Mouse (Mus musculus): Measurements from ENCODE around the gene Slc39a11. TPM values are rescaled to one million over a fixed set of nuclear protein-coding genes. Genes with fewer than 3 reads are reported as not detected.
A peak's percentile ranks its signal among the peaks of the same experiment; 100 is the strongest.

The Slc39a11 gene
- polyA plus RNA-seq, 1 experiment from 2014 or later: 31.2 TPM

- Histone ChIP-seq H3K9ac (replicated peaks) (no peak overlapping the region), H3K36me3 (no peaks in the 10 kb centered on the region), H3K4me2 (replicated peaks) (no peak overlapping the region), H3K4me1 (replicated peaks) (peaks cover 24% of the 10 kb centered on the region), H3K9me3 (no peaks in the 10 kb centered on the region), H3K27ac (0 out of 2 replicates have a peak overlapping the region, but pooled peaks have one; percentile 47), H3K4me3 (replicated peaks) (no peak overlapping the region), H3K27me3 (peaks cover 9% of the 10 kb centered on the region; the same call in 1 of the 2 replicates)
- 33% methylated on average over 8 of the region's 8 CpGs for WGBS
- no peak for ATAC-seq
Measured at GRCm38 (mm10) chr11:113262062-113262461, 387.8 kb downstream of the Slc39a11 start.

- H3K4me1 ChIP-seq (replicated peaks): peaks cover 20% of the 10 kb centered on the region
- H3K4me2 ChIP-seq (replicated peaks): no peak overlapping the region
- H3K27me3 ChIP-seq: peaks cover 9% of the 10 kb centered on the region; the same call in 1 of the 2 replicates
- H3K27ac ChIP-seq: no peak overlapping the region
- no peak for ATAC-seq
- no peak overlapping the region for H3K4me3 ChIP-seq (replicated peaks)
- no peak overlapping the region for H3K9ac ChIP-seq (replicated peaks)
- H3K9me3 ChIP-seq: no peaks in the 10 kb centered on the region
- 85% methylated on average over 4 of the region's 4 CpGs for WGBS
- H3K36me3 ChIP-seq: no peaks in the 10 kb centered on the region
Measured at GRCm38 (mm10) chr11:113261421-113261820, 388.5 kb downstream of the Slc39a11 start.

GRCm38 (mm10) chr11:113259712-113260382 lies 390.0 kb downstream of the Slc39a11 start:
- 84% methylated on average over 14 of the region's 14 CpGs for WGBS
- Histone ChIP-seq H3K4me3 (replicated peaks) (no peak overlapping the region), H3K9me3 (no peaks in the 10 kb centered on the region), H3K4me2 (replicated peaks) (no peak overlapping the region), H3K27me3 (peaks cover 15% of the 10 kb centered on the region; the same call in 1 of the 2 replicates), H3K9ac (replicated peaks) (no peak overlapping the region), H3K4me1 (replicated peaks) (peaks cover 22% of the 10 kb centered on the region), H3K36me3 (no peaks in the 10 kb centered on the region), H3K27ac (no peak overlapping the region)
- no peak for ATAC-seq

- peaks cover 24% of the 10 kb centered on the region; the same call in 1 of the 2 replicates for H3K27me3 ChIP-seq
- ATAC-seq: no peak
- no peaks in the 10 kb centered on the region for H3K36me3 ChIP-seq
- H3K27ac ChIP-seq: no peak overlapping the region
- no peaks in the 10 kb centered on the region for H3K9me3 ChIP-seq
- no peak overlapping the region for H3K4me3 ChIP-seq (replicated peaks)
- no peak overlapping the region for H3K9ac ChIP-seq (replicated peaks)
- H3K4me1 ChIP-seq (replicated peaks): peaks cover 25% of the 10 kb centered on the region
- H3K4me2 ChIP-seq (replicated peaks): no peak overlapping the region
- WGBS: 87% methylated on average over 6 of the region's 6 CpGs
Measured at GRCm38 (mm10) chr11:113258016-113258415, 391.9 kb downstream of the Slc39a11 start.

GRCm38 (mm10) chr11:113254653-113255052 lies 395.2 kb downstream of the Slc39a11 start:
- H3K4me2 ChIP-seq (replicated peaks): no peak overlapping the region
- 37% methylated on average over 6 of the region's 6 CpGs for WGBS
- no peak overlapping the region for H3K9ac ChIP-seq (replicated peaks)
- peaks cover 16% of the 10 kb centered on the region; the same call in 1 of the 2 replicates for H3K27me3 ChIP-seq
- no peaks in the 10 kb centered on the region for H3K9me3 ChIP-seq
- H3K36me3 ChIP-seq: no peaks in the 10 kb centered on the region
- no peak overlapping the region for H3K27ac ChIP-seq
- H3K4me1 ChIP-seq (replicated peaks): peaks cover 6% of the 10 kb centered on the region; the same call in 1 of the 2 replicates
- ATAC-seq: no peak
- no peak overlapping the region for H3K4me3 ChIP-seq (replicated peaks)

GRCm38 (mm10) chr11:113253169-113253568 lies 396.7 kb downstream of the Slc39a11 start:
- H3K9me3 ChIP-seq: no peaks in the 10 kb centered on the region
- WGBS: 94% methylated on average over 4 of the region's 4 CpGs
- peaks cover 20% of the 10 kb centered on the region; the same call in 1 of the 2 replicates for H3K27me3 ChIP-seq
- no peak overlapping the region for H3K4me2 ChIP-seq (replicated peaks)
- no peaks in the 10 kb centered on the region for H3K36me3 ChIP-seq
- H3K27ac ChIP-seq: no peak overlapping the region
- H3K9ac ChIP-seq (replicated peaks): no peak overlapping the region
- no peak for ATAC-seq
- H3K4me1 ChIP-seq (replicated peaks): peaks cover 6% of the 10 kb centered on the region; the same call in 1 of the 2 replicates
- no peak overlapping the region for H3K4me3 ChIP-seq (replicated peaks)

- Histone ChIP-seq H3K9me3 (no peaks in the 10 kb centered on the region), H3K36me3 (no peaks in the 10 kb centered on the region), H3K4me3 (replicated peaks) (no peak overlapping the region), H3K4me2 (replicated peaks) (no peak overlapping the region), H3K27me3 (peaks cover 20% of the 10 kb centered on the region; the same call in 1 of the 2 replicates), H3K9ac (replicated peaks) (no peak overlapping the region), H3K4me1 (replicated peaks) (peaks cover 6% of the 10 kb centered on the region; the same call in 1 of the 2 replicates), H3K27ac (no peak overlapping the region)
- 96% methylated on average over 7 of the region's 7 CpGs for WGBS
- no peak for ATAC-seq
Measured at GRCm38 (mm10) chr11:113251172-113251571, 398.7 kb downstream of the Slc39a11 start.

- no peak for ATAC-seq
- Histone ChIP-seq H3K9me3 (no peaks in the 10 kb centered on the region), H3K4me3 (replicated peaks) (no peak overlapping the region), H3K4me2 (replicated peaks) (no peak overlapping the region), H3K9ac (replicated peaks) (no peak overlapping the region), H3K27me3 (peaks cover 5% of the 10 kb centered on the region; the same call in 1 of the 2 replicates), H3K4me1 (replicated peaks) (peaks cover 4% of the 10 kb centered on the region; the same call in 1 of the 2 replicates), H3K27ac (no peak overlapping the region), H3K36me3 (no peaks in the 10 kb centered on the region)
- WGBS: 83% methylated on average over 9 of the region's 9 CpGs
Measured at GRCm38 (mm10) chr11:113246475-113246874, 403.4 kb downstream of the Slc39a11 start.

- peak overlapping the region; percentile 37 for H3K27ac ChIP-seq
- peaks cover 4% of the 10 kb centered on the region; the same call in 1 of the 2 replicates for H3K4me1 ChIP-seq (replicated peaks)
- H3K4me2 ChIP-seq (replicated peaks): no peak overlapping the region
- no peak overlapping the region for H3K4me3 ChIP-seq (replicated peaks)
- H3K36me3 ChIP-seq: no peaks in the 10 kb centered on the region
- peak; percentile 56 for ATAC-seq
- no peaks in the 10 kb centered on the region for H3K9me3 ChIP-seq
- no peak overlapping the region for H3K9ac ChIP-seq (replicated peaks)
- peaks cover 8% of the 10 kb centered on the region for H3K27me3 ChIP-seq
- WGBS: 63% methylated on average over 10 of the region's 10 CpGs
Measured at GRCm38 (mm10) chr11:113245666-113246065, 404.2 kb downstream of the Slc39a11 start.

GRCm38 (mm10) chr11:113234432-113234831 lies 415.4 kb downstream of the Slc39a11 start:
- H3K4me3 ChIP-seq (replicated peaks): no peak overlapping the region
- no peak overlapping the region for H3K9ac ChIP-seq (replicated peaks)
- peaks cover 29% of the 10 kb centered on the region for H3K27me3 ChIP-seq
- H3K4me1 ChIP-seq (replicated peaks): peaks cover 16% of the 10 kb centered on the region
- ATAC-seq: no peak
- whole genome bisulfite sequencing: 98% methylated on average over 2 of the region's 2 CpGs
- H3K4me2 ChIP-seq (replicated peaks): no peak overlapping the region
- H3K36me3 ChIP-seq: no peaks in the 10 kb centered on the region
- no peak overlapping the region for H3K27ac ChIP-seq
- no peaks in the 10 kb centered on the region for H3K9me3 ChIP-seq

GRCm38 (mm10) chr11:113232049-113232448 lies 417.8 kb downstream of the Slc39a11 start:
- WGBS: 17% methylated on average over 6 of the region's 6 CpGs

GRCm38 (mm10) chr11:113230410-113231132 lies 419.3 kb downstream of the Slc39a11 start:
- no peak overlapping the region for H3K4me2 ChIP-seq (replicated peaks)
- H3K4me1 ChIP-seq (replicated peaks): peaks cover 16% of the 10 kb centered on the region
- no peak overlapping the region for H3K9ac ChIP-seq (replicated peaks)
- WGBS: 44% methylated on average over 6 of the region's 6 CpGs
- no peaks in the 10 kb centered on the region for H3K36me3 ChIP-seq
- H3K4me3 ChIP-seq (replicated peaks): no peak overlapping the region
- H3K27me3 ChIP-seq: peaks cover 56% of the 10 kb centered on the region
- ATAC-seq: peak; percentile 77
- H3K9me3 ChIP-seq: no peaks in the 10 kb centered on the region
- H3K27ac ChIP-seq: no peak overlapping the region; the same call in 1 of the 2 replicates

More at GRCm38 (mm10) chr11:113232049-113232448, 417.8 kb downstream of the Slc39a11 start:
- H3K9me3 ChIP-seq: no peaks in the 10 kb centered on the region
- no peak overlapping the region for H3K4me2 ChIP-seq (replicated peaks)
- no peaks in the 10 kb centered on the region for H3K36me3 ChIP-seq
- H3K9ac ChIP-seq (replicated peaks): no peak overlapping the region
- ATAC-seq: peak; percentile 45; the same call in 1 of the 2 replicates
- H3K27ac ChIP-seq: no peak overlapping the region
- H3K4me3 ChIP-seq (replicated peaks): no peak overlapping the region
- peaks cover 16% of the 10 kb centered on the region for H3K4me1 ChIP-seq (replicated peaks)
- peaks cover 42% of the 10 kb centered on the region for H3K27me3 ChIP-seq

Measured in midbrain, embryonic 13.5 days (tissue).